Mouse (Mus musculus): ENCODE measurements at regions not wholly inside any gene's neighbourhood (a gene's known extent, or its start where the extent isn't known, plus 50 kb on each side); places are given as distances from the start of the nearest gene placed in this dataset.

DNA sequence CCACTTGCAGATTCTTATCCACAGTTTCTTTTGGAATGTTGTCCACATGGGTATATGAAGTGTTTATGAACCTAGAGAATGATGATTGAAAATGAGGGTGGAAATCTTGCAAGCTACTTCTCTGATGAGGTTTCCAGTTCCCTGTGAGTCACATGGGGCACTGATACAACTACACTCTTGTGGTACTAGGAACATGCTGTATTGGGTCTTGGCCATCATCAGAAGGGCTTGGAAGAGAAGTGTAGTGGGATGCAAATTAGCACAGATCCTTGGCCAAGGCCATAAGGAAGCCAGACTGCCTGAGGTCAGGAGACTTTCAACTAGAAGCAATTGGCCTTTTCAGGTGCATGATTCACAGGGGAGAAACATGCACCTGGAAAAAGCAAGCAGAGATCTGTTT, 300.3 kb downstream of the Zic3 start:
- TF ChIP-seq CTCF (IDR thresholded peaks at IDR 0.05; ENCODE audit: low read depth) (no peak), EP300 (IDR thresholded peaks at IDR 0.05; ENCODE audit: low read depth) (no peak)
